Mouse (Mus musculus) kidney, postnatal 0 days (tissue): ENCODE measurements around the gene Smdt1. TPM values are rescaled to one million over a fixed set of nuclear protein-coding genes. Genes with fewer than 3 reads are reported as not detected.

Experiments
- ATAC-seq: fragments of 200-750 bp; cut with Nextera tagmentation; replicated peaks from 2 replicates; pipeline ENCODE4 v1.8.0; 2017; ENCODE audit warnings: low read depth, moderate number of reproducible peaks, moderate TSS enrichment, moderate library complexity; ENCODE audit not compliant: low FRiP score
- DNase-seq: peaks from one replicate; pipeline ENCODE4 v3.0.0-alpha.2; 2016; ENCODE audit warnings: low spot score
- H3K27ac ChIP-seq: fragments of 300-500 bp; sonication (generic); 2 replicates; pipeline ENCODE4 v1.5.1; 2014; ENCODE audit warnings: mild to moderate bottlenecking
- H3K27me3 ChIP-seq: fragments of 300-500 bp; sonication (generic); 2 replicates; pipeline ENCODE4 v1.6.1; 2014; ENCODE audit warnings: low read length, mixed read lengths; ENCODE audit not compliant: insufficient read depth
- H3K36me3 ChIP-seq: fragments of 300-500 bp; sonication (generic); 2 replicates; pipeline ENCODE4 v1.6.1; 2014; ENCODE audit warnings: low read length, mixed read lengths; ENCODE audit not compliant: insufficient read depth
- H3K4me1 ChIP-seq: fragments of 300-500 bp; sonication (generic); replicated peaks from 2 replicates; pipeline ENCODE4 v1.6.1; 2014; ENCODE audit warnings: antibody characterized with exemption, low read length, mixed read lengths; ENCODE audit not compliant: insufficient read depth
- H3K4me2 ChIP-seq: fragments of 300-500 bp; sonication (generic); 2 replicates; pipeline ENCODE4 v1.6.1; 2014; ENCODE audit warnings: mild to moderate bottlenecking, low read length, moderate library complexity, mixed read lengths
- H3K4me3 ChIP-seq: fragments of 300-500 bp; sonication (generic); replicated peaks from 2 replicates; pipeline ENCODE4 v1.5.1; 2014; ENCODE audit warnings: low read depth, low read length
- H3K9ac ChIP-seq: fragments of 300-500 bp; sonication (generic); 2 replicates; pipeline ENCODE4 v1.6.1; 2014; ENCODE audit warnings: low read depth, low read length
- H3K9me3 ChIP-seq: fragments of 300-500 bp; sonication (generic); replicated peaks from 2 replicates; pipeline ENCODE4 v1.6.1; 2016; ENCODE audit warnings: low read length, inconsistent platforms, mixed read lengths
- CTCF ChIP-seq: IDR thresholded peaks from 2 replicates; pipeline ENCODE4 v1.5.1; 2016; ENCODE audit warnings: antibody characterized with exemption, low read depth, mild to moderate bottlenecking, moderate library complexity
- WGBS: fragments of 180-500 bp; shearing (Covaris S2); extraction: QIAGEN DNeasy Blood & Tissue Kit; methylation state at CpG from one replicate; pipeline ENCODE4 v1.1.7; 2014; 5-methylcytosine and 5-hydroxymethylcytosine counted together
- polyA plus RNA-seq: library from polyadenylated mRNA; unstranded; fragments of >200 nt; fragmentation: Nextera tagmentation; extraction: Ambion mirVana; gene quantifications from 2 replicates; pipeline ENCODE4 v1.2.1, GENCODE M21; 2015

Smdt1 gene
- polyA plus RNA-seq, 1 experiment from 2014 or later = 375 TPM

GRCm38 (mm10) chr15:82307107-82307506 lies 31.7 kb upstream of the Smdt1 start:
- no peak overlapping the region for H3K4me3 ChIP-seq
- no peak for DNase-seq
- H3K27me3 ChIP-seq = no peaks in the 10 kb centered on the region
- no peaks in the 10 kb centered on the region for H3K9me3 ChIP-seq
- H3K9ac ChIP-seq = no peak overlapping the region
- WGBS = 76% methylated on average over 3 of the region's 3 CpGs
- TF ChIP-seq CTCF = no peak
- no peaks in the 10 kb centered on the region for H3K4me1 ChIP-seq
- H3K36me3 ChIP-seq = no peaks in the 10 kb centered on the region
- no peak overlapping the region for H3K4me2 ChIP-seq
- no peak for ATAC-seq
- no peak overlapping the region for H3K27ac ChIP-seq

GRCm38 (mm10) chr15:82308416-82308815 lies 30.3 kb upstream of the Smdt1 start:
- DNase-seq = no peak
- no peak for TF ChIP-seq CTCF
- ATAC-seq = no peak
- Histone ChIP-seq H3K4me1 (no peaks in the 10 kb centered on the region), H3K36me3 (no peaks in the 10 kb centered on the region), H3K27ac (no peak overlapping the region), H3K9ac (no peak overlapping the region), H3K4me3 (no peak overlapping the region), H3K27me3 (no peaks in the 10 kb centered on the region), H3K9me3 (no peaks in the 10 kb centered on the region), H3K4me2 (no peak overlapping the region)
- whole genome bisulfite sequencing = 72% methylated on average over 3 of the region's 3 CpGs

- no peak for DNase-seq
- Histone ChIP-seq H3K4me2 (no peak overlapping the region), H3K27ac (no peak overlapping the region), H3K4me3 (no peak overlapping the region), H3K27me3 (no peaks in the 10 kb centered on the region), H3K9ac (no peak overlapping the region), H3K4me1 (no peaks in the 10 kb centered on the region), H3K36me3 (no peaks in the 10 kb centered on the region), H3K9me3 (no peaks in the 10 kb centered on the region)
- TF ChIP-seq CTCF = no peak
- no peak for ATAC-seq
- WGBS = 85% methylated on average over 6 of the region's 6 CpGs
Observed at GRCm38 (mm10) chr15:82317839-82318238, 20.9 kb upstream of the Smdt1 start.

DNA sequence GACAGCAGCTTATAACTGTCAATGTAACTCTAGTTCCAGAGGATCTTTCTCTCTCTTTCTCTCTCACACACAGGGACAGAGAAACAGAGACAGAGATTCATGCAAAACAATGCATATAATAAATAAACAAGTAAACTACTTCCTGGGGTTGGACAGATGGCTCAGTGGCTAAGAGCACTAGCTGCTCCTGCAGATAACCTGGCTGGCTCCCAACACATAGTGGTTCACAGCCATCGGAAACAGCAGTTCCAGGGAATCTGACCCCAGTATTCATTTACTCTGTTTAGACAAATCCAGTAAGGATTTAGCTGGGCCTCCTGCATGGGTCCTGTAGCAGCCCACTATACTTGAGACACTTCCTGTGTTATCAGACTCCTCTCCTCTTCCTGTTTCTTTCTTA lies 19.1 kb upstream of the Smdt1 start:
- no peak for TF ChIP-seq CTCF
- Histone ChIP-seq H3K36me3 (no peaks in the 10 kb centered on the region), H3K27ac (no peak overlapping the region), H3K4me1 (no peaks in the 10 kb centered on the region), H3K27me3 (no peaks in the 10 kb centered on the region), H3K9ac (no peak overlapping the region), H3K9me3 (no peaks in the 10 kb centered on the region), H3K4me2 (no peak overlapping the region), H3K4me3 (no peak overlapping the region)
- DNase-seq = no peak
- ATAC-seq = no peak
- 37% methylated on average over 1 of the region's 1 CpGs for WGBS

DNA sequence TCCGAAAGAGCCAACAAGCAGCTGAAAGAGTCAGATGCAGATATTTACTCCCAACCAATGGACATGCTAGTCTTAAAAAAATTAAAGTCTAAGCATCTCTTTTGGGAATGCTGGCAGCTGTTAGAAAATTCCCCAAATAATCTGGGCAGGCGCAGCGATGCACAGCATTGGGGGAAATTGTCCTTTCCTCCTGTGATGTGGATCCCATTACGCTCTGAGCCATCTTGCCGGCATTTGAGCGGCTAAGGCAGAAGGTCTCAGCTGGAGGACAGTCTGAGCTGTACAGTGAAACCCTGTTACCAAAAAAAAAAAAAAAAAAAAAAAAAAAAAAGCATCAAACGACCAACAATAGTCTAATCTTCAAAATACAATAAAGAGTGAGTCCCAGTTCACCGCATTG lies 16.6 kb upstream of the Smdt1 start:
- no peak overlapping the region for H3K4me3 ChIP-seq
- TF ChIP-seq CTCF = no peak
- no peak overlapping the region for H3K27ac ChIP-seq
- no peaks in the 10 kb centered on the region for H3K27me3 ChIP-seq
- 68% methylated on average over 8 of the region's 8 CpGs for WGBS
- H3K9me3 ChIP-seq = no peaks in the 10 kb centered on the region
- no peak overlapping the region for H3K4me2 ChIP-seq
- ATAC-seq (no peak), DNase-seq (no peak)
- no peak overlapping the region for H3K9ac ChIP-seq
- H3K4me1 ChIP-seq = no peaks in the 10 kb centered on the region
- no peaks in the 10 kb centered on the region for H3K36me3 ChIP-seq

- H3K4me2 ChIP-seq = no peak overlapping the region
- ATAC-seq = no peak
Observed at GRCm38 (mm10) chr15:82325382-82325781, 13.4 kb upstream of the Smdt1 start.

GRCm38 (mm10) chr15:82335194-82335593 lies 3.6 kb upstream of the Smdt1 start:
- DNase-seq = no peak
- TF ChIP-seq CTCF = no peak
- Histone ChIP-seq H3K36me3 (peaks cover 15% of the 10 kb centered on the region), H3K27ac (no peak overlapping the region), H3K27me3 (no peaks in the 10 kb centered on the region), H3K4me3 (no peak overlapping the region), H3K9ac (no peak overlapping the region), H3K9me3 (no peaks in the 10 kb centered on the region), H3K4me2 (no peak overlapping the region), H3K4me1 (peaks cover 9% of the 10 kb centered on the region)
- WGBS = 100% methylated on average over 4 of the region's 4 CpGs
- ATAC-seq = no peak

More at GRCm38 (mm10) chr15:82325382-82325781, 13.4 kb upstream of the Smdt1 start:
- H3K9ac ChIP-seq = no peak overlapping the region
- H3K4me1 ChIP-seq = no peaks in the 10 kb centered on the region
- no peaks in the 10 kb centered on the region for H3K27me3 ChIP-seq
- 62% methylated on average over 2 of the region's 2 CpGs for WGBS
- no peak for DNase-seq
- no peak overlapping the region for H3K27ac ChIP-seq
- H3K9me3 ChIP-seq = no peaks in the 10 kb centered on the region
- H3K4me3 ChIP-seq = no peak overlapping the region
- H3K36me3 ChIP-seq = no peaks in the 10 kb centered on the region
- no peak for TF ChIP-seq CTCF
